Mouse (Mus musculus) myocyte (in vitro differentiated cells): ENCODE data around the gene Usp37. TPM values are rescaled to one million over a fixed set of nuclear protein-coding genes. Genes with fewer than 3 reads are reported as not detected.
"Not testable (repeated sequence)": the region's sequence is repeated elsewhere in the genome, so short reads cannot be mapped to it uniquely, and the experiment has no call there.

ENCODE experiments used
- H3K27me3 ChIP-seq: one replicate; pipeline ENCODE4 v1.6.1; 2011; ENCODE audit not compliant: control insufficient read depth, insufficient read depth, insufficient read length
- H3K36me3 ChIP-seq: one replicate; pipeline ENCODE4 v1.6.1; 2011; ENCODE audit not compliant: control insufficient read depth, insufficient read depth
- H3K4me2 ChIP-seq: one replicate; pipeline ENCODE4 v1.6.1; 2011; ENCODE audit warnings: low read depth, control low read depth
- H3K4me3 ChIP-seq: one replicate; pipeline ENCODE4 v1.5.1; 2011; ENCODE audit warnings: mild to moderate bottlenecking, control low read depth, moderate library complexity
- H3K79me2 ChIP-seq: one replicate; pipeline ENCODE4 v1.6.1; 2011; ENCODE audit not compliant: control insufficient read depth, insufficient read depth
- H3ac ChIP-seq: one replicate; pipeline ENCODE4 v1.6.1; 2011; ENCODE audit not compliant: control insufficient read depth, insufficient read length
- CEBPB ChIP-seq: IDR thresholded peaks from 2 replicates; pipeline ENCODE4 v1.6.1; 2011; ENCODE audit warnings: mild to moderate bottlenecking, moderate library complexity; ENCODE audit not compliant: poor library complexity, insufficient read depth, severe bottlenecking
- E2F4 ChIP-seq: IDR thresholded peaks from one replicate; pipeline ENCODE4 v1.6.1; 2011; ENCODE audit warnings: mild to moderate bottlenecking, control low read depth, moderate library complexity; ENCODE audit not compliant: insufficient read depth
- MAX ChIP-seq: IDR thresholded peaks from one replicate; pipeline ENCODE4 v1.6.1; 2011; ENCODE audit warnings: low read depth, mild to moderate bottlenecking, control low read depth
- MYOD1 ChIP-seq, 3 experiments: IDR thresholded peaks; one replicate each; pipeline ENCODE4 v1.6.1; 2011; ENCODE audit warnings: control low read depth in 2 of 3, low read depth in 2 of 3, mild to moderate bottlenecking in 2 of 3, moderate library complexity in 1 of 3; ENCODE audit not compliant: insufficient read length in 2 of 3, control insufficient read depth in 1 of 3
- MYOG ChIP-seq, 3 experiments: IDR thresholded peaks; one replicate each; pipeline ENCODE4 v1.6.1; 2011; ENCODE audit warnings: control low read depth in 2 of 3, low read depth in 2 of 3, mild to moderate bottlenecking in 2 of 3; ENCODE audit not compliant: insufficient read length in 2 of 3, control insufficient read depth in 1 of 3, insufficient read depth in 1 of 3
- POLR2A ChIP-seq: IDR thresholded peaks from one replicate; pipeline ENCODE4 v1.6.1; 2011; ENCODE audit warnings: low read depth, mild to moderate bottlenecking, control low read depth, moderate library complexity; ENCODE audit not compliant: insufficient read length
- POLR2AphosphoS2 ChIP-seq: IDR thresholded peaks from one replicate; pipeline ENCODE4 v1.6.1; 2011; ENCODE audit warnings: low read depth, control low read depth; ENCODE audit not compliant: insufficient read length
- REST ChIP-seq: IDR thresholded peaks from one replicate; pipeline ENCODE4 v1.6.1; 2011; ENCODE audit warnings: mild to moderate bottlenecking, control low read depth, moderate library complexity; ENCODE audit not compliant: insufficient read depth, insufficient read length
- SRF ChIP-seq: IDR thresholded peaks from one replicate; pipeline ENCODE4 v1.6.1; 2011; ENCODE audit warnings: low read depth; ENCODE audit not compliant: control insufficient read depth, insufficient read length
- TCF12 ChIP-seq: IDR thresholded peaks from one replicate; pipeline ENCODE4 v1.6.1; 2011; ENCODE audit warnings: mild to moderate bottlenecking, control low read depth; ENCODE audit not compliant: poor library complexity, insufficient read depth, severe bottlenecking
- TCF3 ChIP-seq: IDR thresholded peaks from one replicate; pipeline ENCODE4 v1.6.1; 2011; ENCODE audit warnings: low read depth, control low read depth; ENCODE audit not compliant: insufficient read length
- USF1 ChIP-seq: IDR thresholded peaks from one replicate; pipeline ENCODE4 v1.6.1; 2011; ENCODE audit warnings: low read depth, mild to moderate bottlenecking, control low read depth, moderate library complexity
- polyA plus RNA-seq: library from polyadenylated mRNA; unstranded; fragments of >200 nt; fragmentation: generic; extraction: Trizol; gene quantifications from one replicate; pipeline ENCODE4 v1.2.1, GENCODE M21; 2012; ENCODE audit warnings: missing spikeins

Usp37 gene
- polyA plus RNA-seq, 1 experiment: 2.9 TPM

GRCm38 (mm10) chr1:74528589-74528988, 15.5 kb downstream of the Usp37 start:
- TF ChIP-seq REST: no peak
- no peak for TF ChIP-seq CEBPB
- TF ChIP-seq E2F4: no peak
- no peak for TF ChIP-seq SRF
- TF ChIP-seq MAX: no peak
- no peak for TF ChIP-seq TCF3
- TF ChIP-seq TCF12: no peak
- TF ChIP-seq POLR2A: no peak
- TF ChIP-seq MYOG (IDR thresholded peaks at IDR 0.05; ENCODE audit: control insufficient read depth in 1 of 3, insufficient read depth in 1 of 3, insufficient read length in 2 of 3, low read depth in 2 of 3): no peak
- no peak for TF ChIP-seq USF1
- no peak for TF ChIP-seq POLR2AphosphoS2
- Histone ChIP-seq H3K36me3 (peaks cover 49% of the 10 kb centered on the region), H3K79me2 (no peaks in the 10 kb centered on the region), H3K4me3 (no peak overlapping the region), H3ac (no peak overlapping the region), H3K4me2 (no peak overlapping the region), H3K27me3 (no peaks in the 10 kb centered on the region)

GRCm38 (mm10) chr1:74524746-74525145, 19.3 kb downstream of the Usp37 start:
- Histone ChIP-seq H3K4me3 (no peak overlapping the region), H3K79me2 (no peaks in the 10 kb centered on the region), H3K36me3 (peaks cover 56% of the 10 kb centered on the region), H3K27me3 (no peaks in the 10 kb centered on the region), H3K4me2 (no peak overlapping the region), H3ac (no peak overlapping the region)
- TF ChIP-seq USF1 (no peak), REST (no peak), CEBPB (no peak), TCF3 (no peak), E2F4 (no peak), POLR2A (no peak), MYOG (IDR thresholded peaks at IDR 0.05; ENCODE audit: control insufficient read depth in 1 of 3, insufficient read depth in 1 of 3, insufficient read length in 2 of 3, low read depth in 2 of 3) (no peak), SRF (no peak), POLR2AphosphoS2 (no peak), TCF12 (no peak), MYOD1 (IDR thresholded peaks at IDR 0.05; ENCODE audit: control insufficient read depth in 1 of 3, insufficient read length in 2 of 3, low read depth in 2 of 3) (no peak), MAX (no peak)

DNA sequence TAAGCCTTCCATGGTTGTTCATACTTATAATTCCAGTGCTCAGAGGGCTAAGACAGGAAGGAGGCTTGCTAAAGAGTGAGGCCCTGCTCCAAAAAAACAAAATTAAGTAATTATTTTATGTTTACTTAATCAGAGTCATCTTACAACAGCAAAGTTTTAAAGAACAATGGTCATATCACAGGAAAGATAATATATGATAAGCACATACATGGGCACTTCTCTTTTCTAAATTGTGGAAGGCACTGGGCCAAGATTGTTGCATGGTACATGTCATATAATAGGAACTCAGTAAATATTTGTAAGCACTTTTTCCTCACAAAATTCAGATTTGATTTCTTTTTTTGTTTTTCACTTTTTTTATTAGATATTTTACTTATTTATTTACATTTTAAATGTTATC, 24.2 kb downstream of the Usp37 start:
- Histone ChIP-seq H3K36me3 (peaks cover 43% of the 10 kb centered on the region), H3K27me3 (no peaks in the 10 kb centered on the region), H3K4me3 (no peak overlapping the region), H3K79me2 (peaks cover 21% of the 10 kb centered on the region), H3ac (no peak overlapping the region), H3K4me2 (no peak overlapping the region)
- no peak for TF ChIP-seq USF1
- no peak for TF ChIP-seq TCF3
- TF ChIP-seq MYOD1 (IDR thresholded peaks at IDR 0.05; ENCODE audit: control insufficient read depth in 1 of 3, insufficient read length in 2 of 3, low read depth in 2 of 3): no peak
- TF ChIP-seq TCF12: no peak
- no peak for TF ChIP-seq REST
- TF ChIP-seq POLR2AphosphoS2: no peak
- no peak for TF ChIP-seq CEBPB
- no peak for TF ChIP-seq POLR2A

GRCm38 (mm10) chr1:74512999-74513398, 31.1 kb downstream of the Usp37 start:
- H3K4me3 ChIP-seq, H3ac ChIP-seq, H3K27me3 ChIP-seq, H3K4me2 ChIP-seq, H3K36me3 ChIP-seq: not testable (repeated sequence)
- H3K79me2 ChIP-seq: peaks cover 90% of the 10 kb centered on the region

GRCm38 (mm10) chr1:74511306-74511705, 32.8 kb downstream of the Usp37 start:
- no peak overlapping the region for H3K4me3 ChIP-seq
- no peak overlapping the region for H3ac ChIP-seq
- no peaks in the 10 kb centered on the region for H3K36me3 ChIP-seq
- no peak overlapping the region for H3K4me2 ChIP-seq
- H3K79me2 ChIP-seq: peaks cover 98% of the 10 kb centered on the region
- TF ChIP-seq CEBPB (no peak), MYOG (IDR thresholded peaks at IDR 0.05; ENCODE audit: control insufficient read depth in 1 of 3, insufficient read depth in 1 of 3, insufficient read length in 2 of 3, low read depth in 2 of 3) (no peak), MAX (no peak), POLR2AphosphoS2 (no peak), SRF (no peak), MYOD1 (IDR thresholded peaks at IDR 0.05; ENCODE audit: control insufficient read depth in 1 of 3, insufficient read length in 2 of 3, low read depth in 2 of 3) (no peak), TCF3 (no peak), E2F4 (no peak), TCF12 (no peak), USF1 (no peak), REST (no peak), POLR2A (no peak)
- no peaks in the 10 kb centered on the region for H3K27me3 ChIP-seq

DNA sequence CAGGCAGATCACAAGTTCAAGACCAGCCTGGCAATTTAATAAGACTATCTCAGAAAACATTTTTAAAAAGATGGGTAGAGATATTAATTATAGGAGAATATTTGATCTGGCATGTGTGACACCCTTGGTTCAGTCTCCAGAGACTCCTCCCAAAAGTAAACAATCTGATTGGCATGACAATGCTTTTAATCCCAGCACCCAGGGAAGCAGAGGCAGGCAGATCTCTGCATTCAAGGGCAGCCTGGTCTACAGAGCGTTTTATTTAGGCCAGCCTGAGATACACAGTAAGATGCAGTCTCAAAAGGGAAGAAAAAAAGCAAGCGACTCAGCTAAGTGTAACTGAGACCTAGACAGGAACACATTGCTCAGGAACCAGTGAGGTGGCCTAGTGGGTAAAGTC, 36.3 kb downstream of the Usp37 start:
- Histone ChIP-seq H3ac (no peak overlapping the region), H3K4me3 (peak overlapping the region; percentile 92)

More for the DNA sequence above, 36.3 kb downstream of the Usp37 start:
- Histone ChIP-seq H3K79me2 (peaks cover 89% of the 10 kb centered on the region), H3K36me3 (no peaks in the 10 kb centered on the region), H3K4me2 (peak overlapping the region; percentile 99), H3K27me3 (no peaks in the 10 kb centered on the region)
- TF ChIP-seq E2F4: no peak
- no peak for TF ChIP-seq USF1
- no peak for TF ChIP-seq POLR2AphosphoS2
- TF ChIP-seq MYOD1 (IDR thresholded peaks at IDR 0.05; ENCODE audit: control insufficient read depth in 1 of 3, insufficient read length in 2 of 3, low read depth in 2 of 3): no peak
- no peak for TF ChIP-seq MYOG (IDR thresholded peaks at IDR 0.05; ENCODE audit: control insufficient read depth in 1 of 3, insufficient read depth in 1 of 3, insufficient read length in 2 of 3, low read depth in 2 of 3)
- no peak for TF ChIP-seq POLR2A
- no peak for TF ChIP-seq CEBPB
- TF ChIP-seq TCF12: no peak
- TF ChIP-seq TCF3: no peak
- no peak for TF ChIP-seq MAX
